Comparison of ENCODE assay signal across 29 mouse cellular contexts in the genomic region with DNA sequence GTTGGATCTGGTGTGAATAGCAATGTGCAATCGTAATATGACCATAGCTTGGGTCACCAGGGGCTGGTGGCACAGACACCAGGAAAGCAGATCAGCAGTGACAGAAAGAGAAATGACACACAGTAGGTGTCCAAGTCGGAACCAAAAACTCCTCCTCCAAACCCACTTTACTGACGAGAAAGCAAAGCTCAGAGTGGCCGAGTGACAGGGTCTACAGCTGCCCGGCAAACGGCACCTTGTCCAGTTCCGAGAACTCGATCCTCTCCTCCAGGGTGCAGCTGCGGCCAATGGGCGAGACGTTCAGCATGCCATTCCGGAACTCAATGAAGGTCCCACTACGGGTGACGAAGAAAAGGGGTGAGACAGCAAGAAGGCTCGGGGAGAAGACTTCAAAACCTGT. TPM values are rescaled to one million over a fixed set of nuclear protein-coding genes. Genes with fewer than 3 reads are reported as not detected.
DNase-seq lines count a peak whose midpoint lies in the region; ATAC-seq lines count a peak whose summit lies in the region.
"Had no signal": no experiment of that assay in that cellular context is flagged by ENCODE, and none has a peak within 500 bp of the region (broad histone marks: within the 10 kb centered on the region; RNA-seq: fewer than 3 reads in every experiment).

No protein-coding gene starts in this region.

- peak; percentile 21 for DNase-seq in cerebellum, adult 11-12 months
- peak; percentile 31 for DNase-seq in cerebellum, adult 9-11 months
- no peak for DNase-seq in cerebellum, postnatal 10 days
- peak; percentile 61 for DNase-seq in heart, embryonic 10.5 days (ENCODE audit: low spot score)
- DNase-seq in heart, adult 8-10 months (ENCODE audit: low spot score), result no peak
- DNase-seq in midbrain, embryonic 11.5 days (ENCODE audit: low spot score, missing footprints), result peak; percentile 78
- DNase-seq in midbrain, embryonic 14.5 days, result no peak
- DNase-seq: adrenal gland, adult 8-10 months; adrenal gland, postnatal 14 days; adrenal gland, postnatal 36 days; B cell, adult 2 months; cerebellum, adult 11 months; cerebellum, adult 2 months; cerebellum, postnatal 14 days; cerebellum, postnatal 36 days; forebrain, postnatal 0 days had no signal

- no peak overlapping the region for H3K27ac ChIP-seq in heart, embryonic 10.5 days
- no peak overlapping the region for H3K27ac ChIP-seq in midbrain, embryonic 11.5 days (ENCODE audit: low read depth, low read length)
- H3K27ac ChIP-seq in midbrain, embryonic 14.5 days (replicated peaks; ENCODE audit: low read depth, low read length), result no peak overlapping the region
- H3K27ac ChIP-seq: embryonic facial prominence, embryonic 10.5 days; embryonic facial prominence, embryonic 12.5 days; forebrain, embryonic 13.5 days; forebrain, embryonic 15.5 days had no signal

- peaks cover 8% of the 10 kb centered on the region; the same call in 1 of the 2 replicates for H3K4me1 ChIP-seq in heart, embryonic 10.5 days
- H3K4me1 ChIP-seq in midbrain, embryonic 11.5 days (ENCODE audit: control insufficient read depth, insufficient read depth, low read length), result peaks cover 2% of the 10 kb centered on the region
- no peaks in the 10 kb centered on the region for H3K4me1 ChIP-seq in midbrain, embryonic 14.5 days (ENCODE audit: control insufficient read depth, insufficient read depth, low read length)

- 94% methylated on average over 15 of the region's 15 CpGs for WGBS in heart, embryonic 10.5 days
- WGBS in midbrain, embryonic 11.5 days, result 96% methylated on average over 15 of the region's 15 CpGs
- 93% methylated on average over 15 of the region's 15 CpGs for WGBS in midbrain, embryonic 14.5 days

- ATAC-seq in cerebellum, adult (ENCODE audit: insufficient number of reproducible peaks, low FRiP score, low TSS enrichment), result no peak
- ATAC-seq in midbrain, embryonic 11.5 days (ENCODE audit: low FRiP score), result no peak
- ATAC-seq in midbrain, embryonic 14.5 days (ENCODE audit: low FRiP score, low TSS enrichment), result no peak
- ATAC-seq: activated CD4-positive, CD25-positive, alpha-beta regulatory T cell, adult 4 months; CD4-positive, CD25-positive, alpha-beta regulatory T cell, adult 4 months; forebrain, embryonic 13.5 days; forebrain, embryonic 15.5 days; forebrain, postnatal 0 days; Patski had no signal

- peaks cover 24% of the 10 kb centered on the region for H3K36me3 ChIP-seq in heart, embryonic 10.5 days
- H3K36me3 ChIP-seq in midbrain, embryonic 11.5 days (ENCODE audit: control insufficient read depth, insufficient read depth, low read length), result 0 out of 2 replicates have a peak, but pooled peaks cover 3% of the 10 kb centered on the region
- peaks cover 39% of the 10 kb centered on the region for H3K36me3 ChIP-seq in midbrain, embryonic 14.5 days (ENCODE audit: control insufficient read depth, insufficient read depth, low read length)

- H3K27me3 ChIP-seq in heart, embryonic 10.5 days (ENCODE audit: insufficient read depth, poor library complexity, severe bottlenecking), result 0 out of 2 replicates have a peak, but pooled peaks cover 3% of the 10 kb centered on the region
- H3K27me3 ChIP-seq in midbrain, embryonic 11.5 days (ENCODE audit: control insufficient read depth, insufficient read depth, low read length), result no peaks in the 10 kb centered on the region
- H3K27me3 ChIP-seq in midbrain, embryonic 14.5 days (ENCODE audit: control insufficient read depth, insufficient read depth, low read length), result no peaks in the 10 kb centered on the region
- H3K27me3 ChIP-seq: CH12.LX; embryonic facial prominence, embryonic 12.5 days; forebrain, embryonic 13.5 days; forebrain, embryonic 15.5 days; Patski had no signal

- no peaks in the 10 kb centered on the region for H3K9me3 ChIP-seq in heart, embryonic 10.5 days
- H3K9me3 ChIP-seq in midbrain, embryonic 11.5 days (ENCODE audit: control insufficient read depth, low read length), result no peaks in the 10 kb centered on the region
- no peaks in the 10 kb centered on the region for H3K9me3 ChIP-seq in midbrain, embryonic 14.5 days (ENCODE audit: control insufficient read depth, low read length)
- H3K9me3 ChIP-seq: embryonic facial prominence, embryonic 10.5 days; embryonic facial prominence, embryonic 12.5 days; forebrain, embryonic 13.5 days; forebrain, embryonic 15.5 days; G1E had no signal

- no peak overlapping the region for H3K4me3 ChIP-seq in heart, embryonic 10.5 days
- H3K4me3 ChIP-seq in midbrain, embryonic 11.5 days (ENCODE audit: low read depth, low read length), result no peak overlapping the region
- H3K4me3 ChIP-seq in midbrain, embryonic 14.5 days (replicated peaks; ENCODE audit: low read depth, low read length), result no peak overlapping the region
- H3K4me3 ChIP-seq: embryonic facial prominence, embryonic 10.5 days; embryonic facial prominence, embryonic 12.5 days; forebrain, embryonic 13.5 days; forebrain, embryonic 15.5 days had no signal

- H3K9ac ChIP-seq in midbrain, embryonic 11.5 days (ENCODE audit: low read length), result no peak overlapping the region
- no peak overlapping the region for H3K9ac ChIP-seq in midbrain, embryonic 14.5 days (replicated peaks; ENCODE audit: low read length)
- H3K9ac ChIP-seq: embryonic facial prominence, embryonic 12.5 days; forebrain, embryonic 13.5 days; forebrain, embryonic 15.5 days; forebrain, postnatal 0 days had no signal

- no peak overlapping the region for H3K4me2 ChIP-seq in midbrain, embryonic 11.5 days
- no peak overlapping the region for H3K4me2 ChIP-seq in midbrain, embryonic 14.5 days (ENCODE audit: low read length)
- H3K4me2 ChIP-seq: embryonic facial prominence, embryonic 12.5 days; forebrain, embryonic 13.5 days; forebrain, embryonic 15.5 days had no signal

RNA-seq across cellular contexts. Expression of gene Pmm1, which starts 5.3 kb away (rescaled TPM):
- 24.0 and 28.6 TPM in 2 replicates for polyA plus RNA-seq in heart, embryonic 10.5 days (2016; fragmentation: Nextera tagmentation; extraction: Ambion mirVana)
- 10 to 100 TPM; 25.4 to 39.1 (median 28.2) TPM for total RNA-seq in heart, adult 8-10 months (2022)
- polyA plus RNA-seq in midbrain, embryonic 11.5 days (2014; fragmentation: Nextera tagmentation; extraction: Ambion mirVana), result 26.9 and 29.8 TPM in 2 replicates
- polyA plus RNA-seq in midbrain, embryonic 14.5 days (2014; fragmentation: Nextera tagmentation; extraction: Ambion mirVana), result 67.1 and 94.5 TPM in 2 replicates

RNA-seq across cellular contexts. Expression of gene Csdc2, which starts 18.9 kb away (rescaled TPM):
- polyA plus RNA-seq in heart, embryonic 10.5 days (2016; fragmentation: Nextera tagmentation; extraction: Ambion mirVana), result 6.4 and 7.4 TPM in 2 replicates
- total RNA-seq in heart, adult 8-10 months (2022), result 100 to 1,000 TPM in 1 of 4 experiments, 10 to 100 TPM in 3; 64.7 to 103 (median 72.9) TPM
- polyA plus RNA-seq in midbrain, embryonic 11.5 days (2014; fragmentation: Nextera tagmentation; extraction: Ambion mirVana), result 18.0 and 18.9 TPM in 2 replicates
- 167 and 188 TPM in 2 replicates for polyA plus RNA-seq in midbrain, embryonic 14.5 days (2014; fragmentation: Nextera tagmentation; extraction: Ambion mirVana)
- total RNA-seq: G1E had no signal
- polyA plus RNA-seq: activated CD4-positive, CD25-positive, alpha-beta regulatory T cell, adult 4 months; CD4-positive, CD25-positive, alpha-beta regulatory T cell, adult 4 months; G1E had no signal

RNA-seq across cellular contexts. Expression of gene 1700029P11Rik, which starts 24.9 kb away (rescaled TPM):
- polyA plus RNA-seq in heart, embryonic 10.5 days (2016; fragmentation: Nextera tagmentation; extraction: Ambion mirVana), result not detected in 2 replicates
- not detected for total RNA-seq in heart, adult 8-10 months (2022)
- polyA plus RNA-seq in midbrain, embryonic 11.5 days (2014; fragmentation: Nextera tagmentation; extraction: Ambion mirVana), result not detected in 2 replicates
- not detected in 2 replicates for polyA plus RNA-seq in midbrain, embryonic 14.5 days (2014; fragmentation: Nextera tagmentation; extraction: Ambion mirVana)
- total RNA-seq: adrenal gland, adult 18-20 months; adrenal gland, adult 8-10 months; adrenal gland, postnatal 14 days; adrenal gland, postnatal 36 days; CH12.LX; forebrain, postnatal 0 days; G1E had no signal
- polyA plus RNA-seq: activated CD4-positive, CD25-positive, alpha-beta regulatory T cell, adult 4 months; CD4-positive, CD25-positive, alpha-beta regulatory T cell, adult 4 months; cerebellum, adult 2 months; cortical plate, adult 2 months; embryonic facial prominence, embryonic 10.5 days; embryonic facial prominence, embryonic 12.5 days; embryonic facial prominence, embryonic 14.5 days; forebrain, embryonic 13.5 days; forebrain, embryonic 15.5 days; forebrain, postnatal 0 days; G1E; Patski had no signal

RNA-seq across cellular contexts. Expression of gene Polr3h, which starts 29.4 kb away (rescaled TPM):
- 108 and 120 TPM in 2 replicates for polyA plus RNA-seq in heart, embryonic 10.5 days (2016; fragmentation: Nextera tagmentation; extraction: Ambion mirVana)
- total RNA-seq in heart, adult 8-10 months (2022), result 10 to 100 TPM in 1 of 4 experiments, 1 to 10 TPM in 3; 7.6 to 10.3 (median 9.6) TPM
- 66.9 and 75.6 TPM in 2 replicates for polyA plus RNA-seq in midbrain, embryonic 11.5 days (2014; fragmentation: Nextera tagmentation; extraction: Ambion mirVana)
- 67.7 and 74.2 TPM in 2 replicates for polyA plus RNA-seq in midbrain, embryonic 14.5 days (2014; fragmentation: Nextera tagmentation; extraction: Ambion mirVana)

RNA-seq across cellular contexts. Expression of gene Xrcc6, which starts 32.2 kb away (rescaled TPM):
- polyA plus RNA-seq in heart, embryonic 10.5 days (2016; fragmentation: Nextera tagmentation; extraction: Ambion mirVana), result 98.6 and 99.8 TPM in 2 replicates
- total RNA-seq in heart, adult 8-10 months (2022), result 10 to 100 TPM; 20.9 to 28.1 (median 26.8) TPM
- 58.4 and 62.2 TPM in 2 replicates for polyA plus RNA-seq in midbrain, embryonic 11.5 days (2014; fragmentation: Nextera tagmentation; extraction: Ambion mirVana)
- polyA plus RNA-seq in midbrain, embryonic 14.5 days (2014; fragmentation: Nextera tagmentation; extraction: Ambion mirVana), result 28.3 and 36.9 TPM in 2 replicates

Comparison
In these comparisons a context has a peak if more than half of its experiments do, and no peak if none do; other contexts are left out.
1. DNase-seq: peak in cerebellum, adult 11-12 months (single experiment), cerebellum, adult 9-11 months (single experiment), heart, embryonic 10.5 days (single experiment) and midbrain, embryonic 11.5 days (single experiment); none in cerebellum, postnatal 10 days (0 of 2), heart, adult 8-10 months (single experiment) and midbrain, embryonic 14.5 days (single experiment).